Mouse (Mus musculus): Measurements from ENCODE around the gene Adam11. TPM values are rescaled to one million over a fixed set of nuclear protein-coding genes. Genes with fewer than 3 reads are reported as not detected.

Adam11 gene
- total RNA-seq, 1 experiment from 2014 or later = 0.46 TPM

DNA sequence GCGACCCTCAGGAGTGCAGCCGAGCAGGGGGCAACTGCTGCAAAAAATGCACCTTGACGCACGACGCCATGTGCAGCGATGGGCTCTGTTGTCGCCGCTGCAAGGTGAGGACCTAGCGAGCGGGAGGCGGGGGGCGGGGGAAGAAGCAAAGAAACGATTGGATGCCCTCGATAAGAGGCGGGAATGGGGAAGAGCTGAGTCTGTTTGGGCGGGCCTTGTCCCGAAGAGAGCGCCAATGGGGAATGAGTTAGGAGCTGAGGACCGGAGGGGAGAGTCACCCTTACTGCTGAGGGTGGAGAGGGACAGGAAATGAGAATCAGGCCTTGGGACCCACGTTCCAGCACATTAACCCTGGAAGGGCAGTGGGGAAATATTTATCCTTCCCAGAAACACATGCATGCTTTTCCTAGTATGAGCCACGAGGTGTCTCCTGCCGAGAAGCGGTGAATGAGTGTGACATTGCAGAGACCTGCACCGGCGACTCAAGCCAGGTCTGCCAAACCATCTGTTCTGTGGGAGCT is 13.4 kb downstream of the Adam11 start:
- ATAC-seq (replicated peaks; ENCODE audit: low read depth, poor library complexity, severe bottlenecking) = peak; percentile 72

DNA sequence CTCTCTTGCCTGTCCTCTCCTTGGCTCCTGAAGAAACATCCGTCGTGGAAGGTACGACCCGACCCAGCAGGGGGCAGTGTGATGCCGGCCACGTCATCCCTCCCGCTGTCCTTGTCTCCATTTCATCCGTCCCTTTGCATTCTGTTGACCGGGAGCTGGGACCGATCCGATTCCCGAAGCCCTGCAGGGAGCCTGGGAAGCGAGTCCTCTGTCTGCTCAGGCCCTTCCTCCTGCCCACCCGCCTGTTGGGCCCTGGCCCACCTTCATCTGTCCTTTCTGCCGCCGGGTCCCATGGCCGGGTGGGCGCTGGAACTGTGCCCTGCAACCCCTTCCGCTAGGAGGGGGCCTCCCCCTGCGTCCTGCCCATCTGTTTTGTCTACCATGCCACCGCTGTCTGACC is 16.4 kb downstream of the Adam11 start:
- no peak for ATAC-seq (replicated peaks; ENCODE audit: low read depth, poor library complexity, severe bottlenecking)

DNA sequence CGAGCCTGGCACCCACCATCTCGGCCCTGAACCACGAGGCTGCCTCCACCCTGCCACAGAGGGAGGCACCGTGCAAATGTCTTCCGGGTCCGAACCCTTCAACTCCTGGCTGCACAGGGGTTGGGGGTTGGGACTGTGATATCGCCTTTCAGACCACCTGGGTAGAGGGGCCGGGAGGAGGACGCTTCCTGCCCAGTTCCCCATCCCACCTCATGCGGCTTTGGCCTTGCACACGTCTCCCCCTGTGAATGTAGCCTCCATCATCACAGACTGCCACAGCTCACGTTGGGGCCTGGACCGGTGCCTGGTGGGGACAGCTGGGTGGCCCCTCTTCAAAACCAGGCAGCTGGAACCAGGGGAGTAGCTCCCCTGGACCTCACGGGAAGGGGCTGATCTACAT is 16.9 kb downstream of the Adam11 start:
- no peak for ATAC-seq (replicated peaks; ENCODE audit: low read depth, poor library complexity, severe bottlenecking)

DNA sequence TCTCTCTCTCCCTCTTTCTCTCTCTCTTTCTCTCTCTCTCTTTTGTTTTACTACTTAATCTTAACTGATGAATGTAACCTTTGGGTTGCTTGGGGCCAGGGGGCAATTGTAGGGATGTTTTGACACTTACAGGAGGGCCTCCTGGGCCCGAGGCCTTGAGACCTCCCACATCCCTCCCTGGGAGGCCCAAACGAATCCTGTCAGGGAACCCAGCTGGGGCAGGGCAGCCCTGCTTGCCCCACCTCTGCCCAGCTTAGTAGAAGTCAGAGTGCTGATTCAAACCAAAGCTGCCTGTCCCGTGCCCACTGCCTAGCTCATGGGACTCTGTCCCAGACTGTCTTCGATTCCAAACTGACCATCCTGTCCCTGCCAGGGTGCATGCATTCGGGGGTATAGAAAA is 17.4 kb downstream of the Adam11 start:
- no peak for ATAC-seq (replicated peaks; ENCODE audit: low read depth, poor library complexity, severe bottlenecking)

DNA sequence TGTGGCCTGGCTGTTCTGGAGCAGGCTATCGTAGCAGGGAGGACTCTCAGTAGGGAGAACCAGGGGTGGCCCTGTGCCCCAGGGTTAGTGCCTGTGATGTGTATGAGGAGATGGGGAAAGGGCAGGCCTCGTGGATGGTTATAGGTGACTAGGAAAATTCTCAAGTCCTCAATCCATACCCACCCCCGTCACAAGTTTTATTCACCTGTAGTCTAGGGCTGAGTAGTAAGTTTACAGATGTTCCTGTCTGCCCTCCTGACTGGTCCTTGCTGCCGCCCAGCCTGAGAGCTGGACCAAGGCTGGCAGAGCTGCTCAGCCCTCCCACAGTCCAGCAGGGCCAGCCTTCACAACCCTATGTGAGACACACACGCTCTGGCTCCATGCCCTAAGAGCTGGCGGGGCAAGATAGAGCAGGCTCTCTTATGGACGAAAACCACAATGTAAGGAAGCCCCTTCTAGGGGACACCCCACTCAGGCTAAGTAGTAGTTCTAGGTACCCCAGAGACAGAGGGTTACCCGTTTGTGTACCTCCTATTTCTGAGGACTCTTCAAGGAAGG is 17.9 kb downstream of the Adam11 start:
- no peak for ATAC-seq (replicated peaks; ENCODE audit: low read depth, poor library complexity, severe bottlenecking)

DNA sequence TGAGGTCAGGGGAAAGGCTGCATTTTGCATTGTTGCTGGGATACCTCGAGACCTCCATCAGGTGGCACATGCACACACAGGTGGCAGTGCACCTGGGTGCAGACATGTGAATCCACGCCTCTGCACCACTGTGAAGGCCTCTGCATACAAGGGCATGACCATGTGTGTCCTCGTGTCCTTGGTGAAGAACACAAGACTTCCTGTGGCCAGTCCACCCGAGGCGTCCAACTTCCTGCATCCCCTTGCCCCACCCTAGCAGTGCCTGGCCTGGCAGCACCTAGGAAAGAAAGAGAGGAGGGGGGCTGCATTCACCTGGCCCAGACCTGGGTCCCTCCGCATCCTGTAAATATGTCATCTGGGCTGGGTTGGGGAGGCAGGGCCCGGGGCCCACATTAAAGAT is 18.6 kb downstream of the Adam11 start:
- no peak for ATAC-seq (replicated peaks; ENCODE audit: low read depth, poor library complexity, severe bottlenecking)

DNA sequence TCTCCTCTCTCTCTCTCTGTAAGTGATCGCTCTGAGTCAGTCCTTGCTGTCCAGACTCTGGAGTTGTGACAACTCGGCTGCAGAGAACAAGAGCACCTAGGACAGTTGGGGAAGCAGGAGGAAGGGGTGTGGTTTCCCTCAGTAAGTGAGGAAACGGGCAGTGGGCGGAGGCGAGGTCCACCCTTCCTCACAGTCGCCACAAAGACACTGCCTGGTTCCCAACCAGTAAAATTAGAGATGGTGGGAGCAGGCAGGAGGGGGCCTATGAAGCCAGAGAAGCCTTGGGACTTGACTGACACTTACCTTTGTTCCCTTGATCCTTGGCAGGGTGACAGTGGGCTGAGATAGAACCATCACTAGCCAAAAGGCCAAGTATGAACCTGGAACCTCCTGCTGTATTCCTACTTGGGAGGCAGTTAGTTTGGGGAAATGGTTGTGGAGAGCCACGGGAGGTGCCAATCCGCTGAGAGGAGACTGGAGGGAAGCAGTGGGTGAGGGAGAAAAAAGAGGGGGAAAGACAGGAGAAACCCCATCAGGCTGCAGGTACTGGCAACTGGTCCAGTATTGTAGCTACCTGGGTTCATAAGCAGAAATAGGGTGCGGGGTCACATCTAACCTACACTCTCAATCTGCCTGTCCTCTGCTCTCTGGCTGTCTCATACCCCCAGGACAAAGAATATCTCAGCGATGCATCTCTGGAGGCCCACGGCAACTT is 19.2 kb downstream of the Adam11 start:
- peak; percentile 70 for ATAC-seq (replicated peaks; ENCODE audit: low read depth, poor library complexity, severe bottlenecking)

DNA sequence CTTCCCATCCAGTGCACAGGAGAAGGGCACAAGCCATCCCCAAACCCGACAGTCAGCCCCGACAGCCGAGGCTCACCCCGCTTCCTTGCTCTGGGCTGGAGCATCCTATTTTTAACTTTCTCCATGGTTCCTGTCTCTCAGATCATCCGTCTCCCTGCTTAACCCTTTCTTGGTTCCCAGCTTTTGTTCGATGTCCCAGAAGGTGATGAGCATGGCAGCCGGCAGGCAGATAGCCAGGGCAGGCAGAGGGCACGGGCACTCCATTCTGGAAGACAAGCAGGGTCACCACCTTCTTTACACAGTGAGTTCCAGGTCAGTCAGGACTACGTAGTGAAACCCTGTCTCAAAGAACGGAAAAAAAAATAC is 19.7 kb downstream of the Adam11 start:
- no peak for ATAC-seq (replicated peaks; ENCODE audit: low read depth, poor library complexity, severe bottlenecking)

DNA sequence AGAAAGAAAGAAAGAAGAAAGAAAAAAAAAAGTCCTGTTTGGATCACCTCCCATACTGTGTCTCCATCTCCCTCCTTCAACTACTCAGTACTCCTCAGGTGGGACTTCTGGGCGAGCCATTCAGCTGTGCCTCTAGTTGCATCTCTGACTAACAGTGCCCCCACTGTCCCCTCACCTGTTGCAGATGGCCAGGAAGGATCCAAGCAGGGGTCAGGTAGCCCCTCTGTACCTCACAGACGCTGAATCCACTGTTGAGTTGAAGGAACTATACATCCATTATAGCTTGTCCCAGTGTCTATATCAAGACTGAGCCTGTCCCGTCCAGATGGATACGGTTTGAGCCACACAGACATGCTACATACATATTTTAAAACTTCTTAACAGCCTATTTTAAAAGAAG is 20.3 kb downstream of the Adam11 start:
- ATAC-seq (replicated peaks; ENCODE audit: low read depth, poor library complexity, severe bottlenecking) = no peak

DNA sequence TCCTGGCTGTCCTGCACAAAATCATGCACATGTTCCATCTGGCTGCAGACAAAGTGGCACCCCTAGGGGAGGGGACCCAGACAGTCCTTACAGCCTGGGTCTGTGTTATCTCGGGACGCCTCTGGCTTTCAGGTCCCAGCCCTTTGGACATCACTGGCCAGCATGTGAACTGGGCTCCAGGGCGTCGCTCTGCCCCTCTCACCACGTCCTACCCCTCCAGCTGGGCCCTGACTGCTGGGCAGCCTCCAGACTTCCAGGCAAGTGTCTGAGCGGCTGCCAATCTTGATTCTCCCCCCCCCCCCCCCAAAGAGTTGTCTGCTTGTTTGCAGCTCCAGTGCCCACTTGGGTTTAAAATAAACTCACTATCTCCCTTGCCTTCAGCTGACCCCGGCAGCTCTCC is 22.2 kb downstream of the Adam11 start:
- ATAC-seq (replicated peaks; ENCODE audit: low read depth, poor library complexity, severe bottlenecking) = no peak

DNA sequence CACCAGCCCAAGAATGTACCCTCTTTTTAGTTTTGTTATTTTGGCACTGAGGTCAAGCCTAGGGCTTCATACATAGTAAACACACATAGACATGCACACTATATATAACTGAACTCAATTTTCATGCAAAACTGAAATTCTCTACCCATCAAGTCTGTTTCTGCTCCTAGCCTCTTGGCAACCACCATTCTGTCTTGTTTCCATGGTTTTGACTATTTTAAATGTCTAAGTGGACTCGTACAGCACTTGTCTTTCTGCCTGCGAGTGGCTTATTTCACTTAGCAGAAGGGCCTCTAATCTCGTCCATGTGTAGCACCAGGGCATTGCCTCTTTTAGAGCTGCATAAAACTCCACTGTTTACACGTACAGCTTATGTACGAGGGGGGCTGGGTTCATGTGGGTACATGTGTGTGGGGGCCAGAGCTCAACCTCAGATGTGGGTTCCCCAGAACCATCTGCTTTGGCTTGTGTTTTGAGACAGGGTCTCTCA is 26.5 kb downstream of the Adam11 start:
- ATAC-seq (replicated peaks; ENCODE audit: low read depth, poor library complexity, severe bottlenecking) = no peak

DNA sequence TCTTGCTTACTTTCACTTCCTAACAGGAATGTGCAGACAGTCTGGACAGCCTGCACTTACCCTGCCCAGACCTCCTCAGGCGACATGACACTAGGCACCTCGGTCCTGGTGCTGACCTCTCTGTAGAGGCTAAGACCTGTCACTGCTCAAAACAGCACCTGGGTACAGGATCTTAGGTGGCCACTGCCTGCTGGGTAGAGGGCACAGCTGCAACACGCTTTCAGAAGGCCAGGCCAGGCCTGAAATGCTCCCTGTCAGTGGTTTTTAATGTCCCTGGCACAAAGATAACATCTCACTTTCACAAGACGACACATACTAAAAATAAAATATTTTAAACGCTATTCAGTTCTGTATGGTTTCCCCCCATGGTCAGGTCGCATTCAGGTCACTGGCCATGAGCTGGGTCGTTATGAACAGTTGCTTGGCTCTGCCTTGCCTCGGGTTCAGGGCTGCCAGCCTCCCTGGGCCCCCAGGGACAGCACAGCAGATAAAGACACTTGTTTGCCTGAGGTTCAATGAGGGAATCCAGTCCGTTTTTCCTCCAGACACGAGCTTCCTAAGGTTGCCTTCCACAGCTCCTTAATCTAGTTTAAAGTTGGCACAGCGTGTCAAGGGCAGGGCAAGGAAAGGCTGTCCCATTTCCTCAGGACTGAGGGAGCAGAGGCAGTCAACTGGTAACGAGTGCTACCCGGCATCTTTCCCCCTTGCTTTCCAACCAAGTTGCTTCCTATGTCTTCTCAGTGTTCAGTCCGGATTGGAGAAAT is 30.6 kb downstream of the Adam11 start:
- ATAC-seq (replicated peaks; ENCODE audit: low read depth, poor library complexity, severe bottlenecking) = no peak

DNA sequence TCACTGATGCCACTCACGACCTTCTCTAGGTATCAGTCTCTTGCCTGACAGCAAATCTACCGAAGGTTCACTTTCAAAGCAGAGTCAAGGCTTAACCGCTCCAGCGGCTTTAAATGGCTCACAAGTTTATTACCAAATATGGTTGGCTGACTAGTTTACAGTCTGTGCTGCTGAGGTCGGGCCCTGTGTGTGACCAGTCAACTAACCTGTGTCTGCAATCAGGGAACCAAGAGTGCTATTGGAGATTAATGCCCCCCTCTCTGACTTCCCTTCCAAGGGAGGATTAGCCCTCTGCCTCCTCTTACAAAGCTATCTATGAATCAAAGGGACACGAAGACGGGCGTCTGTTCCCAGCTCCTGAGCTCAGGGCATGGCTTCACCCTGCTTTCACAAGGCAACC is 32.9 kb downstream of the Adam11 start:
- no peak for ATAC-seq (replicated peaks; ENCODE audit: low read depth, poor library complexity, severe bottlenecking)

DNA sequence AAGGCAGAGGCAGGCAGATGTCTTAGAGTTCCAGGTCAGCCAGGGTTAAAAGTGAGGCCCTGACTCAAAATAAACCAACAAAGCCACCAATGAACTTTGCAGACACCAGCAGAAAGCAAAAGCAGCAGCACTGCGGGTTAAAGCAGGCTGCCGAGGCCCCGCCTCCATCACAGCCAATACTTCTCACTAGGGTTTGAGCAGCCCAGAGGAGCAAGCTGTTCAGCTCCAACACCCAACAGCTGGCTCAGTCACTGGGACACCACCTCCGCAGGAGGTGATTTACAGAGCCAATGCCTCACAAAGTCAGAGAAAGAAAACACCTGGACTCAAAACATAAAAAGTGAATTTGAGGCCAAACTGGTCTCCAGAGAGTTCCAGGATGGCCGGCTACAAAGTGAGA is 42.2 kb downstream of the Adam11 start:
- ATAC-seq (replicated peaks; ENCODE audit: low read depth, poor library complexity, severe bottlenecking) = no peak

DNA sequence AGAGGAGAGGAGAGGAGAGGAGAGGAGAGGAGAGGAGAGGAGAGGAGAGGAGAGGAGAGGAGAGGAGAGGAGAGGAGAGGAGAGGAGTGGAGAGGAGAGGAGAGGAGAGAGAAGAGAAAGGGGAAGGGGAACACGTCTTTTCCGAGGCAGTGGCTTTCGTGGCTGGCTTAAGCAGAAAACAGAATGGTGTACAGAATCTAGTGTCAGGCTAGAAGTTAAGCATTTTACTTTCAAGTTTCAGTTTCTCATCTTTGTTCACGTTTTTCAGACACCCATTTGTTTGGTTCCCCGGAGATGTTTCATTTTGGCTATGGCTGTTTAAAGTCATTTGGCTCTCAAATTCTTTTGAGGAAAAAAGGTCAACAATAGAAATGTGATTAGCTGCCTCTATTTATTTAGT is 47.0 kb downstream of the Adam11 start:
- ATAC-seq (replicated peaks; ENCODE audit: low read depth, poor library complexity, severe bottlenecking) = 0 out of 2 replicates have a peak, but pooled peaks have one; percentile 29

DNA sequence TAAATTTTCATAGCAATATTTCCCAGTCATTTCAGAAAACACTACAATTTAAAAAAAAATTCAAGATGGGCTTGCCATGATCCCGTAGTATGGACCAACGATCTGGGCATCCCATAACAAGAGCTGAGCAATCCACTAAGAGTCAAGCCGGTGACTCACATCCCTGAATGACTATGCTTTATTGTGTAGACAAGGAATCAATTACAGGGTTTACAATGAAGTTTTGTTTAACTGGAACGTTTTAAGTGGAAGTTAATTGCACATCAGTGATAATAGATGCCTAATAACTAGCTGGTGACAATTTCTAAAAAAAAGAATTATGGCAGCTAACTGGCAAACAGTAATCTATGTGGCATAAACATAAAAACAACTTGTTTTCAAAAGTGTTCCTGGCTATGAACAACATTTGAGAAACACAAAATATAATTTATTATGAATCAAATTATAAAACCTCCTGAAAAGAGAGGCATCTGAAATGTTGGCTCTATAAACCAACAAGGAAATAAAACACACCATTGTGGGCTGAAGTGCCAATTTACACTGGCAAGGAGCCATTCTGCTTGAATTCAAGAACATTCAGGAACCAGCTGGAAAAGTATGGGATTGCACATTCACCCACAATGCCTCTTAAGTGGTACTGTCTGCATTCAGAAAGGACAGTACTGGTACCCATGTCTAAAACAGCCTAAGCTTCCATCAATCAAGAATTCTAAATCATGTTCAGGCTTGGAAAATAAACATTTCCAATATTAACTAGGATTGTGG is 49.7 kb downstream of the Adam11 start:
- ATAC-seq (replicated peaks; ENCODE audit: low read depth, poor library complexity, severe bottlenecking) = no peak

DNA sequence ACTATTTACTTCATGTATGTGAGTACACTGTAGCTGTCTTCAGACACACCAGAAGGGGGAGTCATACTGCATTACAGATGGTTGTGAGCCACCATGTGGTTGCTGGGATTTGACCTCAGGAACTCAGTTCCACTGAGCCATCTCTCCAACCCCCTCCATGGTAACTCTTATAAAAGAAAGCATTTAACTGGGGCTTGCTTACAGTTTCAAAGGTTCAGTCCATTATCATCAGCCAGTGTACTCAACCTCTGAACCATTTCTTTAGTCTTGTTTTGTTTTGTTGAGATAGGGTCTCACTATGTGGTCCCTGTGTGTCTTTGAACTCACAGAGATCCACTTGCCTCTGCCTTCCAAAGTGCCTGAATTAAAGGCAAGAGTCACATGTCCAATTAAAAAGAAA is 53.6 kb downstream of the Adam11 start:
- ATAC-seq (replicated peaks; ENCODE audit: low read depth, poor library complexity, severe bottlenecking) = no peak

DNA sequence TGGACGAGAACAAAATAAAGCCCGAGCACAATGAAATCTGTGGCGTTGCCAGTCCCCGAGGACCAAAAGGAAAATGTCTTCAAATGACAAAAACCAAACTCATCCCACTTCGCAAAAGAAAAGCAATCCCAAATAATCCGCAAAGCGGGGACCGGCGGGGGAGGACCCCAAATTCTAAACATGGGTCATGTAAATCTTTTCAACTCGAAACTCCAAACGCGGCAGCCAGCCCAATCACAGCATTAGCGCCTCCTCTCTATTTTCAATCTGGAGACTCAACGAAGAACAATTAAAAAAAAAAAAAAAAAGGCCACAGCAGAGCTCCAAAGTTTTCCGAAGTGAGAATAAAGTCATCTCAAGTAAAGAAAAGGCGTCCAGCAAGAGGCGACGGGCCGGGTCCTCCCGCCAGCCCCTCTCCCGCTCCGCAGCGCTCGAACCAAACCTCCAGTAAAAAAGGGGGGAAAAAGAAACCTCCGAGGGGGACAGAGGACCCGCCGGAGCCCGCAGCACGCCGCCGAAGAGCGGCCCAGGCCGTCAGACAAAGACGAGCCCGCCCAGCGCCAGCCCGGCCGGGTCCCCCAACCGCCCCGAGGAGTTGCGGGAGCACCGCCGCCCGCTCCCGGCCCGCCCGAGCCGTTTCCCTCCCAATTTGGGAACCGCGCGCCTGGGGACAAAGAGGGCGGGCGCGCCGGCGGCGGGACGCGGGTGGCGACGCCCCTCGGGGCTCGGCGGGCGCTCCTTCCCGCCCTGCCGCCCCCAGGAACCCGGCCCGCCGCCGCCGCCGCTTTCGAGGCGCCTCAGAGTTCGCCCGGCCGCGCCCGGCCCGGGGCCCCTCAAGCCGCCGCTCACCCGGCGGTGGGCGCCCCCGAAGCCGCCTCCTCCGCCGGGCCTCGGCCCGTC is 57.1 kb downstream of the Adam11 start:
- no peak for ATAC-seq (replicated peaks; ENCODE audit: low read depth, poor library complexity, severe bottlenecking)

DNA sequence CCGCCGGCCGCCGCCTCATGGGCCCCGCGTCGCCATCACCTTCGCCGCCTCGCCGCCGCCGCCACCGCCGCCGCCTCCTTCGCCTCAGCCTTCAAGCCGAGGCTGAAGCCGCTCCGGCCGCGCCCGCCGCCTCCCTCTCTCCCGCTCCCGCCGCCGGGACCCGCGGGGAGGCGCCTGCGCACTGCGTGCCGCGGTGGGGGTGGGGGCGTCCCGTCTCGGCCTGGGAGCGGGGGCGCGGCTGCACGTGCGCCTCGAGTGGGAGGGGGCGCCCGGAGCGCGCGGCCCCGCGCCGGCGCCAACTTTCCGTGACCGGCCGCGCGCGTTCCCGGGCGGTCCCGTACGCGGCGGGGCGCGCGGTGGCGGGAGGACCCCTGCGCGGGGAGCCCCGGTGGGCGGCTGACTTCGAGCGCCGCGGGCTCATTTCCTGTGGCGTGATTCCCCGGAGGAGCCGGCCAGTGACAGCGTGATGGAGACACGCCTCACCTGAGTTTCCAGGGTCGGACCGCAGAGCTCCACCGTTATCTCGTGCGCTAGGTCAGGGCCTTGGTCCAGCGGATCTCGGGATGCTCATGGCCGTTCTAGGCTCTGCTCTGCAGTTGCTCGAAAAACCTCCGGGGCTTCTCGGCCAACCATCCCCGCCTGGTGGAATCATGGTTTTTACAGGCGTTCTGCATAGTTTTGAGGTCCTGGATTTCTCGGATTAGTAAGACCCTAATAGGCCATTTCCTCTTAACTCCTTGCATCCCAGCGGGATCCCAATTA is 58.0 kb downstream of the Adam11 start, which contains the start of gene Gjc1:
Gjc1 (minus strand) TSS at position 680 of the 762 bp plus-strand sequence.
- no peak for ATAC-seq (replicated peaks; ENCODE audit: low read depth, poor library complexity, severe bottlenecking)

Data from common myeloid progenitor, adult 5-6 weeks (primary cell).